Mouse (Mus musculus): ENCODE results near the gene Hmces. TPM values are rescaled to one million over a fixed set of nuclear protein-coding genes. Genes with fewer than 3 reads are reported as not detected.

Hmces gene
- polyA plus RNA-seq, 1 experiment from 2014 or later = 59.2 TPM

GRCm38 (mm10) chr6:87875083-87875482 is 38.7 kb upstream of the Hmces start:
- ATAC-seq (replicated peaks; ENCODE audit: insufficient number of reproducible peaks, low FRiP score, low TSS enrichment, low read depth) (no peak), DNase-seq (ENCODE audit: low spot score) (no peak)
- no peaks in the 10 kb centered on the region for H3K36me3 ChIP-seq (replicated peaks; ENCODE audit: control insufficient read depth, insufficient read depth, low read depth, low read length)
- no peak overlapping the region for H3K4me3 ChIP-seq (ENCODE audit: low read depth, low read length)
- H3K27ac ChIP-seq (replicated peaks; ENCODE audit: low read depth, low read length) = no peak overlapping the region
- H3K27me3 ChIP-seq (ENCODE audit: control insufficient read depth, insufficient read depth, low read length) = no peaks in the 10 kb centered on the region
- H3K9ac ChIP-seq (replicated peaks; ENCODE audit: low read length) = no peak overlapping the region
- 79% methylated on average over 1 of the region's 1 CpGs for WGBS
- no peak overlapping the region for H3K4me2 ChIP-seq (ENCODE audit: low read depth, low read length)
- no peaks in the 10 kb centered on the region for H3K4me1 ChIP-seq (ENCODE audit: control insufficient read depth, insufficient read depth, low read length)
- no peaks in the 10 kb centered on the region for H3K9me3 ChIP-seq (replicated peaks; ENCODE audit: control insufficient read depth, low read length)

- no peak for ATAC-seq (replicated peaks; ENCODE audit: insufficient number of reproducible peaks, low FRiP score, low TSS enrichment, low read depth)
- no peaks in the 10 kb centered on the region for H3K27me3 ChIP-seq (ENCODE audit: control insufficient read depth, insufficient read depth, low read length)
- H3K9ac ChIP-seq (replicated peaks; ENCODE audit: low read length) = no peak overlapping the region
- WGBS = 87% methylated on average over 7 of the region's 7 CpGs
- no peaks in the 10 kb centered on the region for H3K4me1 ChIP-seq (ENCODE audit: control insufficient read depth, insufficient read depth, low read length)
- no peaks in the 10 kb centered on the region for H3K9me3 ChIP-seq (replicated peaks; ENCODE audit: control insufficient read depth, low read length)
- no peak overlapping the region for H3K27ac ChIP-seq (replicated peaks; ENCODE audit: low read depth, low read length)
- no peak overlapping the region for H3K4me2 ChIP-seq (ENCODE audit: low read depth, low read length)
- H3K36me3 ChIP-seq (replicated peaks; ENCODE audit: control insufficient read depth, insufficient read depth, low read depth, low read length) = no peaks in the 10 kb centered on the region
- no peak for DNase-seq (ENCODE audit: low spot score)
- H3K4me3 ChIP-seq (ENCODE audit: low read depth, low read length) = no peak overlapping the region
These were observed 38.2 kb upstream of the Hmces start for GRCm38 (mm10) chr6:87875562-87875961.

- ATAC-seq (replicated peaks; ENCODE audit: insufficient number of reproducible peaks, low FRiP score, low TSS enrichment, low read depth) (no peak), DNase-seq (ENCODE audit: low spot score) (peak; percentile 12)
- no peak overlapping the region for H3K9ac ChIP-seq (replicated peaks; ENCODE audit: low read length)
- no peaks in the 10 kb centered on the region for H3K27me3 ChIP-seq (ENCODE audit: control insufficient read depth, insufficient read depth, low read length)
- 61% methylated on average over 13 of the region's 13 CpGs for WGBS
- H3K4me3 ChIP-seq (ENCODE audit: low read depth, low read length) = no peak overlapping the region
- no peak overlapping the region for H3K4me2 ChIP-seq (ENCODE audit: low read depth, low read length)
- H3K4me1 ChIP-seq (ENCODE audit: control insufficient read depth, insufficient read depth, low read length) = no peaks in the 10 kb centered on the region
- H3K9me3 ChIP-seq (replicated peaks; ENCODE audit: control insufficient read depth, low read length) = no peaks in the 10 kb centered on the region
- no peak overlapping the region for H3K27ac ChIP-seq (replicated peaks; ENCODE audit: low read depth, low read length)
- H3K36me3 ChIP-seq (replicated peaks; ENCODE audit: control insufficient read depth, insufficient read depth, low read depth, low read length) = no peaks in the 10 kb centered on the region
These were observed 37.6 kb upstream of the Hmces start for GRCm38 (mm10) chr6:87876068-87876643.

- no peak overlapping the region for H3K9ac ChIP-seq (replicated peaks; ENCODE audit: low read length)
- no peaks in the 10 kb centered on the region for H3K27me3 ChIP-seq (ENCODE audit: control insufficient read depth, insufficient read depth, low read length)
- H3K27ac ChIP-seq (replicated peaks; ENCODE audit: low read depth, low read length) = no peak overlapping the region
- H3K4me1 ChIP-seq (ENCODE audit: control insufficient read depth, insufficient read depth, low read length) = no peaks in the 10 kb centered on the region
- no peaks in the 10 kb centered on the region for H3K36me3 ChIP-seq (replicated peaks; ENCODE audit: control insufficient read depth, insufficient read depth, low read depth, low read length)
- 35% methylated on average over 4 of the region's 4 CpGs for WGBS
- no peak for DNase-seq (ENCODE audit: low spot score)
- H3K4me3 ChIP-seq (ENCODE audit: low read depth, low read length) = no peak overlapping the region
- no peak overlapping the region for H3K4me2 ChIP-seq (ENCODE audit: low read depth, low read length)
- H3K9me3 ChIP-seq (replicated peaks; ENCODE audit: control insufficient read depth, low read length) = no peaks in the 10 kb centered on the region
- no peak for ATAC-seq (replicated peaks; ENCODE audit: insufficient number of reproducible peaks, low FRiP score, low TSS enrichment, low read depth)
These were observed 34.7 kb upstream of the Hmces start for GRCm38 (mm10) chr6:87879010-87879409.

- Histone ChIP-seq H3K9ac (replicated peaks; ENCODE audit: low read length) (no peak overlapping the region), H3K36me3 (replicated peaks; ENCODE audit: control insufficient read depth, insufficient read depth, low read depth, low read length) (no peaks in the 10 kb centered on the region), H3K4me2 (ENCODE audit: low read depth, low read length) (no peak overlapping the region), H3K27me3 (ENCODE audit: control insufficient read depth, insufficient read depth, low read length) (no peaks in the 10 kb centered on the region), H3K4me3 (ENCODE audit: low read depth, low read length) (no peak overlapping the region), H3K27ac (replicated peaks; ENCODE audit: low read depth, low read length) (no peak overlapping the region), H3K4me1 (ENCODE audit: control insufficient read depth, insufficient read depth, low read length) (no peaks in the 10 kb centered on the region), H3K9me3 (replicated peaks; ENCODE audit: control insufficient read depth, low read length) (no peaks in the 10 kb centered on the region)
- ATAC-seq (replicated peaks; ENCODE audit: insufficient number of reproducible peaks, low FRiP score, low TSS enrichment, low read depth) = no peak
- DNase-seq (ENCODE audit: low spot score) = no peak
- 69% methylated on average over 3 of the region's 3 CpGs for WGBS
These were observed 34.1 kb upstream of the Hmces start for GRCm38 (mm10) chr6:87879628-87880027.

- Histone ChIP-seq H3K27ac (replicated peaks; ENCODE audit: low read depth, low read length) (no peak overlapping the region), H3K4me1 (ENCODE audit: control insufficient read depth, insufficient read depth, low read length) (no peaks in the 10 kb centered on the region), H3K4me3 (ENCODE audit: low read depth, low read length) (no peak overlapping the region), H3K9ac (replicated peaks; ENCODE audit: low read length) (no peak overlapping the region), H3K4me2 (ENCODE audit: low read depth, low read length) (no peak overlapping the region), H3K27me3 (ENCODE audit: control insufficient read depth, insufficient read depth, low read length) (no peaks in the 10 kb centered on the region), H3K36me3 (replicated peaks; ENCODE audit: control insufficient read depth, insufficient read depth, low read depth, low read length) (no peaks in the 10 kb centered on the region), H3K9me3 (replicated peaks; ENCODE audit: control insufficient read depth, low read length) (no peaks in the 10 kb centered on the region)
- 74% methylated on average over 3 of the region's 3 CpGs for WGBS
- DNase-seq (ENCODE audit: low spot score) (no peak), ATAC-seq (replicated peaks; ENCODE audit: insufficient number of reproducible peaks, low FRiP score, low TSS enrichment, low read depth) (no peak)
These were observed 31.5 kb upstream of the Hmces start for GRCm38 (mm10) chr6:87882221-87882620.

GRCm38 (mm10) chr6:87882816-87883215 is 30.9 kb upstream of the Hmces start:
- ATAC-seq (replicated peaks; ENCODE audit: insufficient number of reproducible peaks, low FRiP score, low TSS enrichment, low read depth) (no peak), DNase-seq (ENCODE audit: low spot score) (no peak)
- no peaks in the 10 kb centered on the region for H3K4me1 ChIP-seq (ENCODE audit: control insufficient read depth, insufficient read depth, low read length)
- no peak overlapping the region for H3K4me2 ChIP-seq (ENCODE audit: low read depth, low read length)
- 68% methylated on average over 4 of the region's 4 CpGs for WGBS
- H3K27ac ChIP-seq (replicated peaks; ENCODE audit: low read depth, low read length) = no peak overlapping the region
- H3K9me3 ChIP-seq (replicated peaks; ENCODE audit: control insufficient read depth, low read length) = no peaks in the 10 kb centered on the region
- no peaks in the 10 kb centered on the region for H3K36me3 ChIP-seq (replicated peaks; ENCODE audit: control insufficient read depth, insufficient read depth, low read depth, low read length)
- no peak overlapping the region for H3K4me3 ChIP-seq (ENCODE audit: low read depth, low read length)
- no peak overlapping the region for H3K9ac ChIP-seq (replicated peaks; ENCODE audit: low read length)
- H3K27me3 ChIP-seq (ENCODE audit: control insufficient read depth, insufficient read depth, low read length) = no peaks in the 10 kb centered on the region

- no peak for ATAC-seq (replicated peaks; ENCODE audit: insufficient number of reproducible peaks, low FRiP score, low TSS enrichment, low read depth)
- WGBS = 90% methylated on average over 1 of the region's 1 CpGs
- Histone ChIP-seq H3K4me3 (ENCODE audit: low read depth, low read length) (no peak overlapping the region), H3K9me3 (replicated peaks; ENCODE audit: control insufficient read depth, low read length) (no peaks in the 10 kb centered on the region), H3K27ac (replicated peaks; ENCODE audit: low read depth, low read length) (no peak overlapping the region), H3K27me3 (ENCODE audit: control insufficient read depth, insufficient read depth, low read length) (no peaks in the 10 kb centered on the region), H3K36me3 (replicated peaks; ENCODE audit: control insufficient read depth, insufficient read depth, low read depth, low read length) (peaks cover 3% of the 10 kb centered on the region; the same call in 1 of the 2 replicates), H3K9ac (replicated peaks; ENCODE audit: low read length) (no peak overlapping the region), H3K4me2 (ENCODE audit: low read depth, low read length) (no peak overlapping the region), H3K4me1 (ENCODE audit: control insufficient read depth, insufficient read depth, low read length) (no peaks in the 10 kb centered on the region)
- DNase-seq (ENCODE audit: low spot score) = no peak
These were observed 27.0 kb upstream of the Hmces start for GRCm38 (mm10) chr6:87886721-87887120.

Measured in embryonic facial prominence, embryonic 11.5 days (tissue).